Mouse (Mus musculus) CH12F3 (cell line): ENCODE measurements at regions not wholly inside any gene's neighbourhood (a gene's known extent, or its start where the extent isn't known, plus 50 kb on each side); places are given as distances from the start of the nearest gene placed in this dataset.

ENCODE experiments used
- in situ Hi-C: fragments of 300-500 bp; cut with MboI; formaldehyde crosslinking; loops from 2 replicates; pipeline ENCODE4 v1.14.3; 2020; ENCODE audit warnings: low sequenced_read_pairs

- in situ Hi-C loops: no loop called here
These were observed 198.7 kb downstream of the Ipo11 start for GRCm38 (mm10) chr13:106738011-106738410.

GRCm38 (mm10) chr13:106734323-106734722, 202.4 kb downstream of the Ipo11 start:
- in situ Hi-C loops: no loop called here

GRCm38 (mm10) chr13:106732906-106733305, 203.9 kb downstream of the Ipo11 start:
- in situ Hi-C loops: no loop called here

GRCm38 (mm10) chr13:106723315-106723714, 213.4 kb downstream of the Ipo11 start:
- in situ Hi-C loops: loop anchor here (25.0 kb wide), 1 partner anchor 1461 kb away; no protein-coding TSS in a partner anchor

DNA sequence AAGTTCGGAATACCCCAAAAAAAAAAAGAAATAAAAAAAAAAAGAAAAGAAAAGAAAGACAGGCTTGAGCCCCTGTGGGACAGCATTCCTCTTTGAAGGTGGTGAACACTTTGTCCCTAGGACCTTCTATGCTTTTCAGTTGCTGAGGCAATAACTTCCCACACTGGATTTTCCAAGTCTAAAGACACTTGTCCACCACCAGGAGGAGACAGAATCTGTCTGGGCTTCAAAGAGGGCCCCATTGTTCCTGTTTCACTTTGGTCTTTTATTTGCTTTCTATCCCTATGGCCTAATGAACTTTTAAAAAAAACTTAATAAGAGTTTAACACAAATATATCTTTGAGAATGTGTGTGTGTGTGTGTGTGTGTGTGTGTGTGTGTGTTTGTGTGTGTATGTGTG, 215.6 kb downstream of the Ipo11 start:
- in situ Hi-C loops: loop anchor here (25.0 kb wide), 1 partner anchor 1459 kb away; no protein-coding TSS in a partner anchor

DNA sequence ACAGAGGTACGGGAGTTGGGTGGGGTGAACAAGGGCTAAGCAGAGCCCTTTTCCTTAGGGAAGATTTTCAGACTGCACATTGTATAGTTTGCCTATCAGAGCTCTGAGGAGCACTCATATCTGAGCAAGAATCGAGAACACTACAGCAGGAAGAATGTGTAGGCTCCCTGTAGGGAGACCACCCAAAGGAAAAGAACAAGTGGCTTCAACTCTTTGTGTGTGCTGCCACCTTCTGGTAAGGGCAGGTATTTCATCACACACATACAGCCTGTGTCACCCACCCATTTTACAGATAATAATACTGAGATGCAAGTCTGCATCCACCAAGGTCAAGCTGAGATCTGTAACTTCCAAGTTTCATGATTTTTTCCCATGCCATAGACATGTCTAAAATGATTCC, 221.0 kb downstream of the Ipo11 start:
- in situ Hi-C loops: loop anchor here (25.0 kb wide), 1 partner anchor 1453 kb away; no protein-coding TSS in a partner anchor

- in situ Hi-C loops: loop anchor here (25.0 kb wide), 1 partner anchor 1453 kb away; no protein-coding TSS in a partner anchor
These were observed 221.5 kb downstream of the Ipo11 start for GRCm38 (mm10) chr13:106715234-106715633.

GRCm38 (mm10) chr13:106710580-106710979, 226.2 kb downstream of the Ipo11 start:
- in situ Hi-C loops: loop anchor here (25.0 kb wide), 1 partner anchor 1448 kb away; no protein-coding TSS in a partner anchor

DNA sequence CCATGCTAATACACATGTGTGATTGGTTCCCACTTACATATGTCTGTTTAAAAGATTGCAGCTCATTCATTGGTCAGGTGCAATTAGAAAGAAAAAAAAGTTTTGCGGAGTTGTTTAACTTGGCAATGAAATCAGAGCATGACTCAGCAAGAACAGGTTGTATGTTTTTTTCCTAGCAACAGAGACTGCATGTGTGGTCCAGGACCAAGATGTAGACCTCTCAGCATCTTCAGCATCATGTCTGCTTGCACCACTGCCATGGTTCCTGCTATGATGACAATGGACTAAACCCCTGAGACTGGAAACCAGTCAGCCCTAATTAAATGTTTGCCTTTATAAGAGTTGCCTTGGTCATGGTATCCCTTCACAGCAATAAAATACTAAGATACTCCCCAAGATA, 236.4 kb downstream of the Ipo11 start:
- in situ Hi-C loops: loop anchor here (25.0 kb wide), 1 partner anchor 1438 kb away; no protein-coding TSS in a partner anchor

GRCm38 (mm10) chr13:106699957-106700356, 236.8 kb downstream of the Ipo11 start:
- in situ Hi-C loops: loop anchor here (25.0 kb wide), 1 partner anchor 1438 kb away; no protein-coding TSS in a partner anchor

GRCm38 (mm10) chr13:106691787-106692571, 244.8 kb downstream of the Ipo11 start:
- in situ Hi-C loops: no loop called here

DNA sequence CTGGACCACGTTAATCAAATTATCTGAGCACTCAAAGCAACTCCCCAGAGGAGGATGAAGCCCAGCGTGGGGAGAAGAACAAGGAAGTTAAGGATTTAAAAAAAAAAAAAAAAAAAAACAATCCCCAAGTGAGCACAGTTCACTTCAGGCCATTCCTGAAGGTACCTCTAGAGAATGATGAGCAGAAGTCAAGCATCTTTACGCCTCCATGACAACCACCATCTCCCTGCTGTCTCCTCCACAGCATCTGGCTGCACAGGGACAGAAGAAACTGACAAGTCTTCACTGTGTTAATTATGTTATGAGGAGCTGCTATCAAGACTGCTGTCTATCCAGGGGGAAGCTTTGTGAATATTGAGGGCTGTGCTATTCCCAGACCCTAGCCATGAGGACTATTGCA, 246.6 kb downstream of the Ipo11 start:
- in situ Hi-C loops: no loop called here

DNA sequence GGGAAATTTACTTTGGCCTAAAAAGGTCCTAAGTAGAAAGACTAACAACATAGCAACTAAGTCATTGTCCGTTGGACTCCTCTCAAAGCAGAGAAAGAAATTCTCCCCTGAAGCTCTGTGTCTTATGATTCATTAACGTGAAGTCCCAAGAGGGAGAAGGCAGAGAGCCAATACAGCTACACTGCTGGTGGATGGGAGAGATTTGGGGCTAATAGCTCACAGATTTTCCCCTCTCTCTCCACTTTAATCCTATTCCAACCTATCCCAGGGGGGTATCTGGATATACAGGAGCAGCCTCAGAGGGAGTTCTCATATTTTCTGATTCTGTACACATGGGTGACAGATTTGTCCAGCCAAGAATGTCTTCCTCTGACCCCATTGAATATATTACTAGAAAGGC, 247.1 kb downstream of the Ipo11 start:
- in situ Hi-C loops: no loop called here

GRCm38 (mm10) chr13:106689051-106689450, 247.7 kb downstream of the Ipo11 start:
- in situ Hi-C loops: no loop called here

GRCm38 (mm10) chr13:106669665-106670064, 267.1 kb downstream of the Ipo11 start:
- in situ Hi-C loops: no loop called here

DNA sequence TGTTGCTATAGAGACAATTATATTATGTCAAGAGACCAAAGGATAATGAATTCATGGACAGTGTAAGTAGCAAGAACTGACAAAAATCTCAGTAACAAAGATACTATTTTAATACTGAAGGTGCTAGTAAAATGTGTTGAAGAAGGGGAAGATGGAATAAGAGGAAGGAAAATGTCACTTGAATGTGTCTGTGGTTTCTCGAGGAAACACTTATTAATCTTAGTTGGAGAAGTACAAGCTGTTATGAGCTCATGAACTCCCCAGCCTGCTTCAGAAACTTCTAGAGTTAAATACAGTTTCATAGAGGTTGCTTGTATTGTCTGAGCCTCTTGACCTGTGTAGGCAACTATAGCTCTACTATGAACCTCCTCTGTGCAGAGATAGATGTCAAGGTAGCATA, 274.6 kb downstream of the Ipo11 start:
- in situ Hi-C loops: no loop called here

DNA sequence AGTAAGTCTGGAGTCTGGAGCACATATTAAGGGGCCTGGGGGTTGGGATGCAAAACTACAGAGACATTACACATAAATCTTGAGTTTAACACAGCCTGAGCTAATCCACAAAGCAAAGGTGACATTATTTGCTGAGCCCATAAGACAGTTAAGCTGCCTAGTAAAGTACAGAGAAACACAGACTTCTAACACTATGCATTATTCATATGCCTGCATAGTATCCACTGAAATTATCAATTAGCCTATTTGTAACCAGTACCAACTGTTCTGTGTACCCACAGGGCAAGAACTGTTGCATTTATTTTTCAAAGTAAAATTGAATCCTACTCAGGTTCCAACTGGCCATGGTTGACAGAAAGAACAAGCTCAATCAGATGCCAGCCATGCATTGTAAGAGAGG, 287.4 kb downstream of the Ipo11 start:
- in situ Hi-C loops: no loop called here

GRCm38 (mm10) chr13:106643302-106643975, 293.3 kb downstream of the Ipo11 start:
- in situ Hi-C loops: no loop called here

GRCm38 (mm10) chr13:106638706-106639385, 297.9 kb downstream of the Ipo11 start:
- in situ Hi-C loops: no loop called here

- in situ Hi-C loops: no loop called here
These were observed 345.0 kb downstream of the Ipo11 start for GRCm38 (mm10) chr13:106591729-106592128.

- in situ Hi-C loops: no loop called here
These were observed 368.9 kb downstream of the Ipo11 start for GRCm38 (mm10) chr13:106567658-106568359.
